Mouse (Mus musculus) WW6 (cell line): ENCODE measurements around the gene Gramd1c.

Experiments used
- DNase-seq: peaks from one replicate; pipeline ENCODE4 v3.0.0-alpha.2; 2013; ENCODE audit warnings: low read depth, low spot score

The Gramd1c gene

DNA sequence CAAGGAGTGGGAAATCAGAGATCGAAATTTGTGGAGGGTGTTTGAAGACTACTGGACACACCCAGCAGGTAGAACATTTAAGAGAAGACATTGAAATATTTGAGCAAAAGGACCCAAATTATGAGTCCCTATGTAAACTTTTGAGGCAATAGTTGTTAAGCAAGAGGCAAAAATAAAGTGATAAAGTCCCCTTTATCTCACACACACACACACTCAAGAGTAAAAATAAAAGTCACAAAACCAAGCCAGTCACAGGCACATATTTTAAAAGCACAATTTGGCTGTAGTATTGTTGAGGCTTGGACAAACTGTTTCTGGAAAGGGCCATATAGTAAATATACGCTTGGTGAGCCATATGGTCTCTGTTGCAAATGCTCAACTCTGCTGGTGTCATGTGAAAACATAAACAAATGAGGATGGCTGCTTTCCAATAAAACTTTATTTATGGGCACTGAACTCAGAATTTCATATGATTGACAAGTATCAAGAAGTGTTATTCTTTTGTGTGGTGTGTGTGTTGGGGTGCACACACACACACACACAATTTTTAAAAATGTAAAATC, 44.1 kb downstream of the Gramd1c start:
- no peak for DNase-seq

DNA sequence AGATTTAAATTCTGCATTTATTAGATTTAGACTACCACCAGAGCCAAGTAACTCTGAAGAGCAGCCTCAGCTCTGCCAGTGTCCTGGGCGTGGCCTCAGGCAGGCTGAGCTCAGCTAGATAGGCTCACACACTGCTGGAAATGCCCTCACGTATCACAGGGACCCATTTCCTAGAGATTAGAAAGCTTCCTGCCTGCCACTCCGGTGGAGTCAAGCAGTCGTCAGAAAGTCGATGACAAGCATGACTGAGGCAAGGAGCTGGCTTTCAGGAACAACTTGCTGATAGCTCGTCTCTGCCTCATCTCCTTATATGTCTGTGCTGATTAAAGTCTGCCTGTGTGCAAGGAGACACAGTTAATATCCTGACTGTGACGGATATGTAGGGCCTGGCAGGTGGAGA, 44.8 kb downstream of the Gramd1c start:
- DNase-seq = no peak

DNA sequence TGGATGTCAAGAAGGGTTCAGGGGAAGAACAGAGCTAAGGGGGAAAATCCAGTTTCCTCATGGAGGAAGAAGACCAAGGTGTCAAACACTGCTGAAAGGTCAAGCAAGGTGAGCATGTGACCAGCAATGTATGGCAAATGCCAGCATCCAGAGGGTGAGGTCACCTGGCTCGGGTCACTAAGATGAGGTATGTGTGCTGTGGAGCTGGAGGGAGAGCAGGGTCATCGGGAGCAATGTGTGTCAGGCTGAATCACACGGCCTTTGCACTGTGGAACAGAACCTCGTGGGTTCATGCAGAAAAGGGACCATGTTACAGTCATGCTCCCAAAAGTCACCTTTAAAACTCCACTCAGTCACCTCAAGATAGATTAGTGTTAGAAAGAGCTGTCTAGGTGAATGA, 45.4 kb downstream of the Gramd1c start:
- DNase-seq = no peak

DNA sequence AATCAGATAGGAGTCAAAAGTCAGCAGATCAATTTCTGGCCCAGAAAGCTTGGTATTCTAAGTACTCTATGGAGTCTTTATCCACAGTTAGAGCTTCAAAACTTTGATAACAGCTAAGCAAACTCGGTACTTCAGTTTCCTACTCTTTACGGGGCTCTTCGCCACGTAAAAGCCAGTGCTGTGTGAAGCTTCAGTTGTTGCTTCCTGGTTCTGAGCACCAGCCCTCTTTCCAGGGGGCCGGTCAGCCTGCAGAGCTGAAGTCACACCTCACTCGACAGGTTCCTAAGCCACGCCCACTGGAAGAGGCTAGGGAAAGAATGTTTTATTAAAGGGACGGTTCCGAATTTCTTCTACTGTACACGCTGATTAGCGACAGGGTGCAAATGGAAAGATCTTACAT, 47.0 kb downstream of the Gramd1c start:
- DNase-seq = peak; percentile 5

DNA sequence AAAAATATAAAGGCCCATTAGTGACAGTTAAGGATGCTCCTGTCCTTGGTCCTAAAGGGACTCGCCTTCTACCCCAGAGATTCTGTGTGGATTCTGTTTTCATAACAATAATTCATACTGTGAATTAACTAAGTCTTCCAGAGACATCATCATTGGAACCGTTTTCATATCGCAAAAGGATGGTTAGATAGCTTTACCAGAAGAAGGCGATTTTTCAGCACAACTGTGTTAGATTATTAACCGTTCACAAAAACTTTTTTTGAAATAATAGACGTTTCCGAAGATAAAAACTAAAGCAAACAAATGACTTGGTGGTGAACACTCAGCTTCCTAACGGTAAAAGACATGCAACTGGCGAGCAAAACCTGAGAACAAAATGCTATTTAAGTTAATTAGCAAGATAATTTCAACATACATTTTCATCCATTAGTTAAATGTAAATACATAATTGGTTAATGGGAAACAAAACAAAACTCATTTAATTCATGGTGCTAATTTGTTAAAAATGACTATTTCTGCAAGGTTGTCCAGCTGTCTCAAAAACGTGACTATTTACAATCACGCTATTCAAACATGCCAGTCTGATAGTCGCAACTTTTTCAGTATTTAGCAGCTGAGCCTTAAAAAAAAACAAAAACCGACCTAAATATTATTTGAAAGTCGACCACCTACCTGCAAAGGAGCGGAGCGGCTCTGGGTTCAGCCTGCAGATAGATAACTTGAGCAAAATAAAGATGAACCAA, 47.6 kb downstream of the Gramd1c start:
- DNase-seq = no peak

DNA sequence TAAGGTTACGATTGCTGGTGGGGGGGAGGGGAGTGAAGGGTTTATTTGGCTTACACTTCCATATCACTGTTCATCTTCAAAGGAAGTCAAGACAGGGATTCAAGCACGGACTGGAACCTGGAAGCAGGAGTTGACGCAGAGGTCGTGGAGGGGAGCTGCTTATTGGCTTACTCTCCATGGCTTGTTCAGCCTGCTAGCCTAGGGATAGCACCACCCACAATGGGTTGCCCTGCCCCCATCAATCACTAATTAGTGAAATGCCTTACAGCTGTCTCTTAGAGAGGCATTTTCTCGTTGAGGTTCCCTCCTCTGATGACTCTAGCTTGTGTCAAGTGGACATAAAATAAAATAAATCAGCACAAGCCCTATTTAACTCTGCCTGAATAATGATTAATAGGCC, 52.1 kb downstream of the Gramd1c start:
- no peak for DNase-seq

DNA sequence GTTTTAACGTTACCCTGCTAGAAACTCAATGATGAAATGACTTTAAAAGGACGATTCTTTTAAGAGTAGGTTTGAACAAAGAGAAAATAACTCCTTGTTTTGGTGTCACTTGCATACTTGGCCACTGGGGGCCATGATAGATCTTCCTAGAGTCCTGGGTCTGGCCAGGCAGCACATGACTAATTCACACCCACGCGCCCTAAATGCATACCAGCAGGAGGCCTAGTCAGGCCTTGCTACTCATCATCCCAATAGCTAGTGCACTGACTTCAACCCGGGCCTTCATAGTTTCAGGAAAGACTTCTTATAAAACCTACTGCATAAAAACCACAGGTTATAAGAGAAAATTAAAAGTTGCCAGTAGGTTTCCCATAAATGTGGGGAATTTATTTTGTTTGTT, 61.1 kb downstream of the Gramd1c start:
- DNase-seq = peak; percentile 14

DNA sequence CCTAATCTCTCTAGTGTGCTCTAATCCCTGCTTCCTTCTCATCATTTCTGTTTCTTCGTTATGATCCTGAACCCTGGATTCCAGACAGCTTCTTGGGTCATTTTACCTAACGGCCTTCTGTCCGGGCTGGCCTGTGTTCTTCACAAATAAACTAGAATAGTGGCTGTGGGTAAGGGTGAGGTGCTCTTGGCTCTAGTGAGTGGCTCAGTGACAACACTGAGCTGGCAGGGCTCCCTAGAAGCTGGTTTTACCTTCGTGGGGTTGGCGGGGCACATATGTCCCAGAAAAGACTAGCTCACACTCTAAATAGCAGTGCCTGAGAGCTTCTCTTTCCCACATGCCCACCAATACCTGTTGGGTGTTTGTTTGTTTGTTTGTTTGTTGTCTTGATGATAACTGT, 63.6 kb downstream of the Gramd1c start:
- no peak for DNase-seq

DNA sequence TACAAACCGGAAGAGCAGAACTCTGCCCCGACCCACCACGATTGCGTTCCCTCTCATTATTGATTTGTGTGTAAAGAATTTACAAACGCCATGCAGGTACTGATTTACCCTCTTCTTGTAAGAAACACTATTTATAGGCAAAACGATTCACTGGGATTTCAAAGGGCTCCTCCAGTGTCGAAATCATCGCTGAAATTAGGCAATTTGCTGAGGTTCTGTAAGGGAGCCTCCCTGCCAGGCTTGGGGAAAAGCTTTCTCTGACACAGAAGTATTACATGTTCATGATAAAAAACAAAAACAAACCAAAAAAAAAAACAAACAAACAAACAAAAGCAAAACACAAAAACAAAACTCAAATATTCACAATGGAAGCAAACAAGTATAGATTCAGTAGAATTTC, 64.0 kb downstream of the Gramd1c start:
- no peak for DNase-seq

DNA sequence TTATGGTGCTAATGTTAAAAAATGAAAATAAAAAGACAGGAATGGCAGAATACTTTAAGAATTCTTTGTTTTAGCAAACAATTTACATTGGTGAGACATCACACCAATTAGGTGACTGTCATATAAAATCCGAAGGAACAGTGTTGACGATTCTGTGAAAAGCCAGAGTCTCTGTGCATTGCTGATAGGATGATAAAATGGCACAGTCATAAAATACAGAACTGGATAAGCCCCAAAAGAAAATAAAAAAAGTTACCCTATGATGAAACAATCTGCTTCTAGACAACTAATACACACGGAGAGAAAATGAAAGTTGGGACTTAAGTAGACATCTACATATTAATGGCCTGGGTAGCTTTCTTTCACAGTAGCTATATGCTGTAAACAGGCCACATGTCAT, 68.5 kb downstream of the Gramd1c start:
- no peak for DNase-seq

DNA sequence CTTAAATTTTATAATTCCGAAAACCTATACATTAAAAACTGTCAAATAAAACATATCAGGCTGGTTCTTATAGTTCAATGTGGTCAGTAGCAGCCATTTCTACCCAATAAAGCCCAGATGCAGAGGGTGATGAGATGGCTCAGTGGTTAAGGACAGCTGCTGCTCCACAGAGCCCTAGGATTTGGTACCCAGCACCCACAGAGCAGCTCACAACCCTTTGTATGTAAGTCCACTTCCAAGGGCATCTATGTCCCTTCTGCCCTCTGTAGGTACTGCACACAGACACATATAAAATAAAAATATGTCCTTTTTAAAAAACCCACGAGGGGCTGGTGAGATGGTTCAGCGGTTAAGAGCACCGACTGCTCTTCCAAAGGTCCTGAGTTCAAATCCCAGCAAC, 76.8 kb downstream of the Gramd1c start:
- DNase-seq = no peak

DNA sequence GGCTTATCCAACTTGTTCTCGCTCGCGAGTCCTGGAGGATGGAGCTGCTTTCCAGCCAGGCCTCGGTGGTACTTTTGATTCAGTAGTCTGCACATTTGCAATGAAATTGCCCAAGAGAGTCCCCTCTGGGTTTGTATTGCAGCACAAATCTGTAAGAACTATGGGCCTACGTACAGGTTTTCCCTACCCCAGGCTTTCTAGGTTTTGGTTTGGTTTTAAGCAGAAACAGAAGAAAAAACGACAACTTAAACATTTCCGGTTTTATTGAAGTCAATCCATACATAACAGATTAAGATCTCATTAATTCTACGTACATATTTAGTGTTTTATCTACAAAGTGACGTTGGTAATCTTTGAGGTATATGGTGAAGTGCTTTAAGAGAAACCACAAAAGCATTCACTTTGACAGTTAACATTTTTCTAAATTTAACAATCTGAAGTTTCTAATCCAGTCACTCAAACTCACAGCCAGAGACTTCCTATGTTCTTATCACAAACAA, 83.0 kb downstream of the Gramd1c start:
- DNase-seq = no peak

DNA sequence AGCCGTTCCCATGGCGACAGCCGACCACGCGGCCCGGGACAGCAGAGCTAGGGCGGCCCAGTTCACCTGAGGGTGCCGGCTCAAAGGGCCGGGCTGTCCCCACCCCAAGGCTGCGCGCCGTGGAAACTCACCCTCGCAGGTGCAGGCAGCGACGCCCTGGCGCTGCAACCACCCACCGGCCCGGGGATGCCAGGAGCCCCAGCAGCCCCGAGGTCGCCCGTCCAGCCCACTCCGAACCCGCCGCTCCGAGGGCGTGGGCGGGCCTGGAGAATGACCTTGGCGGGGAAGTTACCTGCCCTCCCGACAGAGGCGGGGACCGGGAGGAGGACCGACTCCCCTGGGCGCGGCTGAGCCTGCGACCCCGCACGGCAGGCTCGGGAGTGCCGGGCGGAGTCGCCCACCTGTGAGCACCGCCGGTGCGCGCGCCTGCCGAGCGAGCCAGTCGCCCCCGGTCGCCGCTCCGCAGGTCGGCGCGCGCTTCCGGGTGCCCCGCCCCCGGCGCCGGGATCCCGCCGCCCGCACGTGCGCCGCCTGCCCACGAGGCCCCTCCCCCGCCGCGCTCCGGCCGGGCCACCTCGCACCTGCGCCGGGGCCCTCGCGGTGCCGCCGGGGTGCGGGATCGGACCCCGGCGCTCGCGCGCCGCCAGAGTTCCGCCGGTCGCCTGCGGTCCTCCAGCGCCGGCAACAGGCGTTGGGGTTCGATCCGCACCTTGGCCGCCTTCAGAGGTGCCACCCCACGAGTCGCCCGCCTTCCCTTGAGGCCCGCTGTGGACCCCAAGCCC, 83.6 kb downstream of the Gramd1c start, which contains the start of gene Zdhhc23:
TSS of gene Zdhhc23 (minus strand) at position 464 of the 782 bp plus-strand sequence.
- no peak for DNase-seq

DNA sequence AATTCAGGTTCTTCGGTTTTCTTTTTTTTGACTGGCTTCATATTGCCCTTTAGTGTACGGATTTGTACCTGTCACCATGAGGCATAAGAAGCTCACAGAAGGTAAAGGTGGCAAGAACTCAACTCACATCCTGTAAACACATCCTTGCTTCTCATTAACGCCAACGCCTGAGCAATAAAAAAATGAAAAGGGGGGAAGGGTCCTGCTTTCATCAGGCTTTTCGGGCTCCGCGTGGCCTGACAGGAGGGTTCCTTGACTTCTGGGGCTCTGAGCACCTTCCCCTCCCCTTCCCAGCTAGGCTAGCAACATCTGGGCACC, 84.2 kb downstream of the Gramd1c start:
- no peak for DNase-seq

DNA sequence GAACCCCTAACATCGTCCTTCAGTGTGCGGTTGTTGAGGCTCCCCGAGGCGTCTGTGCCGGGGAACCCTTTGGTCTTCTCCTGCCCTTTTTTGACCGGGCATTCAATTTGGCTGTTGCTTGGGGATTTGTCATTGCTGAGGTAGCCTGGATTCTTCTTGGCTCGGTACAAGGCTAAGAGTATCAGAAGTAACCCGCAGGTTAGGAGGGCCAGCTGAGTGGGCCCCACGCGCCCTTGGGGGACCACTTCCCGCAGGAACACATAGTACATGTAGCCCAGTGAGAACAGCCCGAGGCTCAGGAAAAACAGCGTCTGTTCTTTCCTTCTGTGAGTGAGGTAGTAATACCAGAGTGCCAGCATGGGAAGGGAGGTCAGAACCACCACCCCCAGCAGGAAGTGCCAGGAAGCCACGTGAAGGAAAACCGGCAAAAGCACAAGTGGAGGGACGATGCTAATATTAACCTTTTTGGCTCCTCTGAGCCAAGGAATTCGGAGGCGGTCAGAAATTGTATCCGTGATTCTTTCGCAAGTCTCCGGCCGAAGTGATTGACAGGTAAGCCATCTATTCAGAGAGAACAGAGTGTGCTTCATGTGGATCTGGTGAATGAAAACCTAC, 89.4 kb downstream of the Gramd1c start:
- DNase-seq = no peak

DNA sequence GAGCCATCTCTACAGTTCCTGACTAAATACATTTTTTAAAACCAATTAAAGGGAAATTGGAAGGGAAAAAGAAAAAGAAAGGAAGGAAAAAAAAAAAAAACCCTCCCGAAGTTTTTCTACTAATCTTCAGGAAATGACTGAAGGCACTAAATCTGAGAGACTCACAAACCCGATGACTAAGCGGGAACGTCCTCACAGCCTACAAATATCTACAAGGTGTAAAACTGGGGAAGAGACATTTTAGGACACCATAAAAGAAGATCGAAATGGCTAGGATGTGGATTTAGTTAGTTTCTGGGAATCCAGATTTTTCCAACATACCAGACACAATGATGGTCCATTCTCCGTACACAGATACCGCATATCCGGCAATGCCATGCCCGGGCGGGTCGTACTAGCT, 90.0 kb downstream of the Gramd1c start:
- DNase-seq = no peak

DNA sequence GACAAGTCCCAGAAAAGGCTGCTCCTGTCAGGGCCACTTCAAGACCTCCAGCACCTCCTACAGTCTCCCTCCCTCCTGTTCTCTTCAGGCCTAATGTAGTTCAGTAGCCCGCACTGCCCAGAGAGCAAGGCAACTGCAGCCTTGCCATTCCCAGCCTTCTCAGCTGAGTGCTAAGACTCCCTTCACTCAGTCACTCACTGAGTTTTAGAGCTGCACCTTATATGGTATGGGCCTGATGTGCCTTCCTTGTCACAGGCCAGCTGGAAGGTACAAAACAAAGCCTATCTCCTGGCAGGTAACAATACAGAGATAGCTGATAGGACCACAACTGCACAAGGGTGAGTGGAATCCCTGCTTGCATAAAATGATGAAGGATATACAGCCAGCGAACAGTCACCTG, 90.8 kb downstream of the Gramd1c start:
- no peak for DNase-seq

DNA sequence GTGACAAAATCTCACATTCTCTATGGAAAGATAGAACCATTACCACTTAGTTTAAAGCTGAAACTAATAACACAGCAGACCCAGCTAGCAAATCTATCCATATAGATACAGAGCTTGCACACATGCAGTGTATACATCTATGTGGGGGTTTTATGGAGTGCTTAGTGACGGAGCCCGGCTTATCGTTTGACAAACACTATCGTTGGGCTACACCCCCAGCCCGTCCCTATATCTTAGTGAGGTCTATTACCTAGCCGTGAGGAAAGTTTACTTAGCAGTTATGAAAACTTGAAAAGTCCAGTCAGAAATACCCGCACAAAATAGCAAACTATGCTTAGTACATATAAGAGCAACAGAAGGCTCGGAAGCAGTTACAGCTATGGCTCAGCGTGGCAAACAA, 91.4 kb downstream of the Gramd1c start:
- no peak for DNase-seq

DNA sequence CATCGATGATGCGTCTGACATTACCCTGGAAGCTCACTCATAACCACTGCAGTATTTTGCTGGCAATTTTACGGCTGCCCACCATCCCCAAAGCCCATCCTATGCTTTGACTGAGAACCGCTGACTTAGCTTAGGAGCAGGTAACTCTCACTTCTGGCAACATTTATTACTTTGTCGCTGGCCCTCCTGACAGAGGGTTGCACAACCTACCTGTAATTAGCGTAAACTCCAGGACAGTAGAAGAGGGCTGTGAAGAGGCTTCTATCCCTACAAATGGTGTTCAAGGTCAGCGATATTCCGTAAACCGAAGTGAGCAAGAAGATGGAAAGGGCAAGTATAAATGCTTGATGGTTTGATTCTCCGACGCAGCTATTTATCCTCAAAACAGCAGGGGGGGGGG, 92.0 kb downstream of the Gramd1c start:
- DNase-seq = no peak

DNA sequence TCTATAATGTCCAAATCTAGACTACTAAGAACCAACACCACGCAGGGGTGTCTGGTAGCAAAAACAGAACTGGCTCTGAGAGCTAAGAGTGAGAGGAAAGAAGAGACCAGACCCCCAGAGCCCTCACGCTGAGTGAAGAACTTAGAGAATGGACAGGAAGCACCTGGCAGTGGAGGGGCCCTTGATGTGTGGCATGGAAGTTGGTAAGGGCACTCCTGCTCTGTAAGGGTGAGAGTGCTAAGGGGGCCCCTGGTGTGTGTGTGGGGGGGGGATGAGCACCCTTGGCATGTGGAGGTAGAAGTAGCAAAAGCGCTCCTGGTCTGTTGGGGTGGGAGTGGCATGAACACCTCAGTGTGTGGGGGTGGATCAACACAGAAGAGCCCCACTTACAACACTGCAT, 92.7 kb downstream of the Gramd1c start:
- DNase-seq = no peak

DNA sequence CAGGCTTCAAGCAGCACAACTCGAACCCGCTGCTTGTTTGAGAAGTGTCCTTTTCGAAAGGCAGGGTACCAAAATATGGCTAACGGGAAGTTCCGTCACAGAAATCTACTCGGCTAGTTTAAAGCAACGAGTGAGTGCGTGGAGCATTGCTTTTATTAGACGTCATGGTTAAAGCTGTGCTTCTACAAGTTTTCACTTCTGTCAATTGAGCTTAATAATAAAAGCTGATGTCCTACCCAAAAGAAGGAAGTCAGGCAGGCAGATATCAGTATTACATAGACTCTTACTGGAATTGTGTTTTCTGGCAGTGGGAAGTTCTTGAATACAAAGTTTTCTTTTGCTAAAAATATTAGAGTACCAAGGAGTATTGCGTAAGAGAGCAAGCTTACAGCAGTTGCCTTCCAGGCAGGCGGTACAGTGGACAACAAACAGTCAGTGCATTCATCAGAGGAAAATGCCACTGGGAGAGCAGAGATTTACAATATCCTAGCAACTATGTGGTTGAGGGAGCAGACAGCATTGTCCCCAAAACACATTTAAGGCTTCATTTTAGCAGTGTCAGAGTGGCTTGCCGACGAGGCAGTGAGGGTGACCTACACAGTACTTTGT, 97.3 kb downstream of the Gramd1c start:
- no peak for DNase-seq

DNA sequence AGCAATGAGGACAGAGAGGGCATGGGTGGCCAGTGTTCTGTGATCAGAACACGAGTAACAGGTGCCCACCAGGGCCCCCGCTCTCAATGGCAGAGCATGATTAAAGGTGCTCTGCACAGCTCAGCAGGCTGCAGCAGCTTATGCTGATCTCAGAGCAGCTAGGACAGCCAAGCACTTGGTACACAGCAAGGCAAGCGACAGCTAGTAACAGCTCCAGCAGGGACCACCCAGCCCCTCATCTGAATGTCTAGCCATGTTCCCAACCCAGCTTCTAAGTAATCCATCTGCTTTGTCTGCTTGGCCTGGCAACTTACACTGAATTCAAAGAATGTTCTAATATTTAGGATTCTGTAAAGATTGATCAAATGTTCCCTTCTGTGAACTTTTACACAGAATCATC, 99.4 kb downstream of the Gramd1c start:
- no peak for DNase-seq
